8 mouse cellular contexts compared by ENCODE assay signal in the genomic region with DNA sequence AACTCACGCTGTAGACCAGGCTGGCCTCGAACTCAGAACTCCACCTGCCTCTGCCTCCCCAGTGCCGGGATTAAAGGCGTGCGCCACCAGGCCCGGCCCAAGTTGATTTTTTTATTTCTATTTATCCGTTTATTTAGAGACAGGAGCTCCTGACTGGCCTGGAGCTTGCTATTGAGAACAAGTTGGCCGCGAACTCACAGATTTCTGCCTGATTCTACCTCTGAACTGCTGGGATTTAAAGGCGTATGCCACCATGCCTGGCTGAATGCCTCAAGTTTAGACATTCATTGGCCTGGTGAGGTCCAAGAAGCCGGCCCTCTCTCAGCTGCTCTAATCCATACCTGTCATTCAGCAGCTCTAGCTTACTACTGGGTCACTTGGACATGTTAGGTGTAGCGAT. TPM values are rescaled to one million over a fixed set of nuclear protein-coding genes. Genes with fewer than 3 reads are reported as not detected.
DNase-seq lines count a peak whose midpoint lies in the region; ATAC-seq and TF ChIP-seq lines count a peak whose summit lies in the region.

No protein-coding gene starts in this region.

- WGBS in lung, postnatal 0 days = 64% methylated on average over 12 of the region's 12 CpGs
- WGBS in intestine, embryonic 15.5 days = 70% methylated on average over 12 of the region's 12 CpGs
- 65% methylated on average over 12 of the region's 12 CpGs for WGBS in stomach, embryonic 15.5 days

- DNase-seq in cerebellum, adult 9-10 months = peak; percentile 64
- DNase-seq in cerebellum, adult 8-10 months = no peak
- DNase-seq in lung, postnatal 0 days (ENCODE audit: low spot score) = no peak
- no peak for DNase-seq in lung, adult 18-20 months
- no peak for DNase-seq in frontal cortex, postnatal 36 days (ENCODE audit: low spot score in 2 of 2)
- no peak for DNase-seq in left cerebral cortex, adult 8-10 months (ENCODE audit: low spot score in 2 of 2)

- H3K27me3 ChIP-seq in lung, postnatal 0 days (replicated peaks; ENCODE audit: insufficient read depth, low read length) = no peaks in the 10 kb centered on the region
- H3K27me3 ChIP-seq in intestine, embryonic 15.5 days (replicated peaks) = no peaks in the 10 kb centered on the region
- no peaks in the 10 kb centered on the region for H3K27me3 ChIP-seq in stomach, embryonic 15.5 days (replicated peaks)

- H3K9me3 ChIP-seq in lung, postnatal 0 days (ENCODE audit: low read length) = no peaks in the 10 kb centered on the region
- H3K9me3 ChIP-seq in intestine, embryonic 15.5 days = no peaks in the 10 kb centered on the region
- no peaks in the 10 kb centered on the region for H3K9me3 ChIP-seq in stomach, embryonic 15.5 days

- TF ChIP-seq EP300 in lung, postnatal 0 days (IDR thresholded peaks at IDR 0.05) = no peak

- no peaks in the 10 kb centered on the region for H3K36me3 ChIP-seq in lung, postnatal 0 days (ENCODE audit: insufficient read depth, low read length)
- H3K36me3 ChIP-seq in intestine, embryonic 15.5 days = peaks cover 15% of the 10 kb centered on the region; the same call in 1 of the 2 replicates
- peaks cover 13% of the 10 kb centered on the region for H3K36me3 ChIP-seq in stomach, embryonic 15.5 days

- H3K4me2 ChIP-seq in lung, postnatal 0 days (replicated peaks; ENCODE audit: low read depth, low read length) = peak overlapping the region; percentile 80
- H3K4me2 ChIP-seq in intestine, embryonic 15.5 days (replicated peaks) = peak overlapping the region; percentile 92
- H3K4me2 ChIP-seq in stomach, embryonic 15.5 days = peak overlapping the region; percentile 97

- peaks cover 16% of the 10 kb centered on the region; the same call in 1 of the 2 replicates for H3K4me1 ChIP-seq in lung, postnatal 0 days (ENCODE audit: insufficient read depth, low read depth, low read length)
- peaks cover 43% of the 10 kb centered on the region for H3K4me1 ChIP-seq in intestine, embryonic 15.5 days (replicated peaks)
- peaks cover 35% of the 10 kb centered on the region for H3K4me1 ChIP-seq in stomach, embryonic 15.5 days

- no peak for ATAC-seq in lung, postnatal 0 days
- ATAC-seq in intestine, embryonic 15.5 days = no peak
- no peak for ATAC-seq in stomach, embryonic 15.5 days (ENCODE audit: insufficient read depth, low FRiP score, low read depth)

- no peak overlapping the region for H3K9ac ChIP-seq in lung, postnatal 0 days (replicated peaks; ENCODE audit: low read depth)
- peak overlapping the region; percentile 54; the same call in 1 of the 2 replicates for H3K9ac ChIP-seq in intestine, embryonic 15.5 days
- H3K9ac ChIP-seq in stomach, embryonic 15.5 days = no peak overlapping the region

- TF ChIP-seq CTCF in lung, postnatal 0 days (IDR thresholded peaks at IDR 0.05) = no peak

- H3K27ac ChIP-seq in lung, postnatal 0 days (ENCODE audit: low read length) = peak overlapping the region; percentile 98; the same call in 1 of the 2 replicates
- H3K27ac ChIP-seq in intestine, embryonic 15.5 days = peak overlapping the region; percentile 99
- peak overlapping the region; percentile 97 for H3K27ac ChIP-seq in stomach, embryonic 15.5 days

- H3K4me3 ChIP-seq in lung, postnatal 0 days (ENCODE audit: low read depth, low read length) = peak overlapping the region; percentile 47; the same call in 1 of the 2 replicates
- H3K4me3 ChIP-seq in intestine, embryonic 15.5 days (replicated peaks) = peak overlapping the region; percentile 49
- H3K4me3 ChIP-seq in stomach, embryonic 15.5 days (replicated peaks) = peak overlapping the region; percentile 59

RNA-seq across cellular contexts. Expression of a gene that starts 0.9 kb away (rescaled TPM):
- 37.8 and 38.1 TPM in 2 replicates for polyA plus RNA-seq in lung, postnatal 0 days (2015; fragmentation: Nextera tagmentation; extraction: Ambion mirVana)
- polyA plus RNA-seq in intestine, embryonic 15.5 days (2015; fragmentation: Nextera tagmentation; extraction: Ambion mirVana) = 53.1 and 57.0 TPM in 2 replicates
- polyA plus RNA-seq in stomach, embryonic 15.5 days (2015; fragmentation: Nextera tagmentation; extraction: Ambion mirVana) = 62.4 and 66.4 TPM in 2 replicates
- total RNA-seq in left cerebral cortex, adult 8-10 months (2022) = 10 to 100 TPM; 76.4 to 90.1 (median 83.5) TPM

RNA-seq across cellular contexts. Expression of a gene that starts 1.4 kb away (rescaled TPM):
- polyA plus RNA-seq in lung, postnatal 0 days (2015; fragmentation: Nextera tagmentation; extraction: Ambion mirVana) = 23.5 and 25.4 TPM in 2 replicates
- 71.0 and 112 TPM in 2 replicates for polyA plus RNA-seq in intestine, embryonic 15.5 days (2015; fragmentation: Nextera tagmentation; extraction: Ambion mirVana)
- 111 and 148 TPM in 2 replicates for polyA plus RNA-seq in stomach, embryonic 15.5 days (2015; fragmentation: Nextera tagmentation; extraction: Ambion mirVana)
- 10 to 100 TPM; 28.8 to 33.6 (median 31.1) TPM for total RNA-seq in left cerebral cortex, adult 8-10 months (2022)

RNA-seq across cellular contexts. Expression of a gene that starts 13.2 kb away (rescaled TPM):
- polyA plus RNA-seq in lung, postnatal 0 days (2015; fragmentation: Nextera tagmentation; extraction: Ambion mirVana) = 295 and 327 TPM in 2 replicates
- polyA plus RNA-seq in intestine, embryonic 15.5 days (2015; fragmentation: Nextera tagmentation; extraction: Ambion mirVana) = 467 and 534 TPM in 2 replicates
- 326 and 364 TPM in 2 replicates for polyA plus RNA-seq in stomach, embryonic 15.5 days (2015; fragmentation: Nextera tagmentation; extraction: Ambion mirVana)
- total RNA-seq in left cerebral cortex, adult 8-10 months (2022) = 100 to 1,000 TPM; 214 to 225 (median 218) TPM

RNA-seq across cellular contexts. Expression of a gene that starts 30.1 kb away (rescaled TPM):
- polyA plus RNA-seq in lung, postnatal 0 days (2015; fragmentation: Nextera tagmentation; extraction: Ambion mirVana) = 651 and 741 TPM in 2 replicates
- 974 and 1,020 TPM in 2 replicates for polyA plus RNA-seq in intestine, embryonic 15.5 days (2015; fragmentation: Nextera tagmentation; extraction: Ambion mirVana)
- 904 and 948 TPM in 2 replicates for polyA plus RNA-seq in stomach, embryonic 15.5 days (2015; fragmentation: Nextera tagmentation; extraction: Ambion mirVana)
- 1,000 to 10,000 TPM in 1 of 4 experiments, 100 to 1,000 TPM in 3; 922 to 1,007 (median 961) TPM for total RNA-seq in left cerebral cortex, adult 8-10 months (2022)

RNA-seq across cellular contexts. Expression of a gene that starts 33.6 kb away (rescaled TPM):
- 0.57 and 0.85 TPM in 2 replicates for polyA plus RNA-seq in lung, postnatal 0 days (2015; fragmentation: Nextera tagmentation; extraction: Ambion mirVana)
- 4.9 and 6.5 TPM in 2 replicates for polyA plus RNA-seq in intestine, embryonic 15.5 days (2015; fragmentation: Nextera tagmentation; extraction: Ambion mirVana)
- polyA plus RNA-seq in stomach, embryonic 15.5 days (2015; fragmentation: Nextera tagmentation; extraction: Ambion mirVana) = 5.0 and 5.2 TPM in 2 replicates
- 100 to 1,000 TPM; 107 to 125 (median 116) TPM for total RNA-seq in left cerebral cortex, adult 8-10 months (2022)
